Mouse (Mus musculus) heart, embryonic 14.5 days (tissue): Measurements from ENCODE around the gene Ocrl. TPM values are rescaled to one million over a fixed set of nuclear protein-coding genes. Genes with fewer than 3 reads are reported as not detected.

Experiments
- ATAC-seq: fragments of 200-750 bp; cut with Nextera tagmentation; 2 replicates; pipeline ENCODE4 v1.8.0; 2017; ENCODE audit warnings: low read depth, moderate TSS enrichment; ENCODE audit not compliant: insufficient number of reproducible peaks, insufficient read depth, low FRiP score
- H3K27ac ChIP-seq, 2 experiments: fragments of 200-500 bp in 1 of 2; fragments of 300-500 bp in 1 of 2; sonication (generic) in 1 of 2; replicated peaks in 1 of 2; 2 replicates each; pipeline ENCODE4 v1.5.1; 2012 to 2014; ENCODE audit warnings: low read depth in 2 of 2, low read length in 2 of 2, control low read depth in 1 of 2, mild to moderate bottlenecking in 1 of 2, mixed read lengths in 1 of 2; ENCODE audit not compliant: control insufficient read depth in 1 of 2, insufficient read depth in 1 of 2
- H3K27me3 ChIP-seq: fragments of 300-500 bp; sonication (generic); 2 replicates; pipeline ENCODE4 v1.6.1; 2014; ENCODE audit warnings: mild to moderate bottlenecking, low read length, control low read depth; ENCODE audit not compliant: control insufficient read depth, insufficient read depth
- H3K36me3 ChIP-seq: fragments of 300-500 bp; sonication (generic); 2 replicates; pipeline ENCODE4 v1.6.1; 2014; ENCODE audit warnings: mild to moderate bottlenecking, control low read depth, low read length, mixed read lengths; ENCODE audit not compliant: control insufficient read depth, insufficient read depth
- H3K4me1 ChIP-seq, 2 experiments: fragments of 200-500 bp in 1 of 2; fragments of 300-500 bp in 1 of 2; sonication (generic) in 1 of 2; 2 replicates each; pipeline ENCODE4 v1.6.1; 2012 to 2014; ENCODE audit warnings: low read length in 2 of 2, control low read depth in 1 of 2, mixed read lengths in 1 of 2; ENCODE audit not compliant: control insufficient read depth in 2 of 2, insufficient read depth in 2 of 2
- H3K4me2 ChIP-seq: fragments of 300-500 bp; sonication (generic); 2 replicates; pipeline ENCODE4 v1.6.1; 2014; ENCODE audit warnings: mild to moderate bottlenecking, low read length
- H3K4me3 ChIP-seq, 2 experiments: fragments of 200-500 bp in 1 of 2; fragments of 300-500 bp in 1 of 2; sonication (generic) in 1 of 2; 2 replicates each; pipeline ENCODE4 v1.5.1; 2012 to 2014; ENCODE audit warnings: low read length in 2 of 2, mild to moderate bottlenecking in 2 of 2, control low read depth in 1 of 2, low read depth in 1 of 2, moderate library complexity in 1 of 2; ENCODE audit not compliant: control insufficient read depth in 1 of 2, insufficient read depth in 1 of 2
- H3K9ac ChIP-seq: fragments of 300-500 bp; sonication (generic); 2 replicates; pipeline ENCODE4 v1.6.1; 2014; ENCODE audit warnings: mild to moderate bottlenecking, low read length
- H3K9me3 ChIP-seq: fragments of 300-500 bp; sonication (generic); 2 replicates; pipeline ENCODE4 v1.6.1; 2016; ENCODE audit warnings: low read length, control low read depth; ENCODE audit not compliant: control insufficient read depth
- WGBS: fragments of 180-500 bp; shearing (Covaris S2); extraction: QIAGEN DNeasy Blood & Tissue Kit; methylation state at CpG from one replicate; pipeline ENCODE4 v1.1.7; 2014; 5-methylcytosine and 5-hydroxymethylcytosine counted together
- polyA plus RNA-seq: library from polyadenylated mRNA; unstranded; fragments of >200 nt; fragmentation: Nextera tagmentation; extraction: Ambion mirVana; gene quantifications from 2 replicates; pipeline ENCODE4 v1.2.1, GENCODE M21; 2014

The Ocrl gene
- polyA plus RNA-seq, 1 experiment from 2014 or later = 16.1 TPM

- peak overlapping the region; percentile 59 for H3K4me2 ChIP-seq
- no peaks in the 10 kb centered on the region for H3K9me3 ChIP-seq
- H3K27me3 ChIP-seq = no peaks in the 10 kb centered on the region
- 0 out of 4 replicates have a peak, but pooled peaks cover 0 to 4% of the 10 kb centered on the region in 2 experiments for H3K4me1 ChIP-seq
- 0 out of 2 replicates have a peak, but pooled peaks cover 5% of the 10 kb centered on the region for H3K36me3 ChIP-seq
- H3K9ac ChIP-seq = peak overlapping the region; percentile 81
- H3K4me3 ChIP-seq = peak overlapping the region; percentile 62 to 69
- ATAC-seq = no peak
- no peak overlapping the region for H3K27ac ChIP-seq
- 20% methylated on average over 8 of the region's 8 CpGs for WGBS
Measured at GRCm38 (mm10) chrX:47912904-47913542, 836 bp downstream of the Ocrl start.

DNA sequence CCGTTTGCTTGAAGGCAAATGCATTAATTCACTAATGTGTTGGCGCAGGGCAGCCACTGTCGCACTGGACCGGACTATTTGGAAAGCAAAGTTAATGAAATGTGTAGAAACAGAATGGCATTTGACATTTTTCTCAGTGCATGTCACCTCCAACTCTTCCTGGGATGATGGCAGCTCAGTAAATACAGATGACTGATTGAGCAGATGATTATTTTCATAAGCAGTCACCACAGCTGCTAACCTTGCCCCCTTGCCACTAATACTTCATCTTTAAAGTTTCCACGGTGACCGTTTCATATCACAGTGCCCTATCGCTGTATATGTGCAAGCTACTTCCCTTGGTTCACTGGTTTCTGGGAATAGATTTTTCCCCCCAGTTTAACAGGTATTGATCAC, 1.4 kb downstream of the Ocrl start:
- H3K27me3 ChIP-seq = no peaks in the 10 kb centered on the region
- H3K36me3 ChIP-seq = 0 out of 2 replicates have a peak, but pooled peaks cover 5% of the 10 kb centered on the region
- ATAC-seq = no peak
- H3K4me2 ChIP-seq = peak overlapping the region; percentile 59
- H3K9ac ChIP-seq = no peak overlapping the region
- H3K4me3 ChIP-seq = no peak overlapping the region
- 0 out of 4 replicates have a peak, but pooled peaks cover 0 to 4% of the 10 kb centered on the region in 2 experiments for H3K4me1 ChIP-seq
- no peak overlapping the region for H3K27ac ChIP-seq
- no peaks in the 10 kb centered on the region for H3K9me3 ChIP-seq
- 79% methylated on average over 7 of the region's 7 CpGs for WGBS

DNA sequence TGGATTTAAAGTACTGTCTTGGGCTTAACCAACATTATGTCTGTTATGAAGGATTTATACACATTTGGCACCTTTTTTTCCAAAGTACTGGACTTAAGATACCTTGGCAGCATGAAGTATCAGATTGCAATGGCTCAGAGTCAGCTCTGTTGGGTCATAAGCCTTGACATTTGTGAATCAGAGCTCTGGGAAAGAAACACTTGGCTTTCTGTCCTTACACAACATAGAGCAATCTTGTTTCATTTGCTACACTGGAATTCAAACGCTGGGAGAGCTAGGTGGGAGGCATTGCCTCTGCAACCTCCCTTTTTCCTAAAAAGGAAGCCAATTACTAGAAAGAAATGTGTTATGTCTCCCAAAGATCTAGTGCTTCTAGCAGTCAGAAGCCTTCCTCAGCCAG, 4.6 kb downstream of the Ocrl start:
- Histone ChIP-seq H3K27me3 (no peaks in the 10 kb centered on the region), H3K9ac (no peak overlapping the region), H3K4me2 (no peak overlapping the region), H3K36me3 (peaks cover 9% of the 10 kb centered on the region; the same call in 1 of the 2 replicates), H3K27ac (no peak overlapping the region), H3K4me3 (no peak overlapping the region), H3K4me1 (0 out of 4 replicates have a peak, but pooled peaks cover 0 to 4% of the 10 kb centered on the region in 2 experiments), H3K9me3 (no peaks in the 10 kb centered on the region)
- no peak for ATAC-seq
- 50% methylated on average over 1 of the region's 1 CpGs for WGBS

GRCm38 (mm10) chrX:47920541-47920940, 8.4 kb downstream of the Ocrl start:
- ATAC-seq = no peak

DNA sequence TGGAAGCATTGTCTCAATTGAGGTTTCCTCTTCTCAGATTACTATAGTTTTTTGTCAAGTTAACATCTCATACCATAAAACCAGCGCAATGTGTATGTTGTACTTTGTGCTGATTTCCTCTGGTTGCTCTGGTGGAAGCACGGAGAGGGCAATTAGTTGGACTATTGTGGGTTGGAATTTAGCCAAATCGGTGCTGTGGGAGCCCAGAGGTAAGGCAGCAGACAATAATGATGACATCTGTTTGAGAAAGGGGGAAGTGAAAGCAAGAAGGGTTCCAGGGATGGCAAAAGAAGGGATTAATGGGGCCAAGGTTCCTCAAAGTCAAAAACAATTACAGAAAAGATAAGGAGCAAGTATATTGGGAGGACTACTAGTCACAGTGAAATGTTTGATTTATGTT, 15.8 kb downstream of the Ocrl start:
- H3K4me2 ChIP-seq = no peak overlapping the region
- peaks cover 16% of the 10 kb centered on the region for H3K36me3 ChIP-seq
- no peaks in the 10 kb centered on the region for H3K9me3 ChIP-seq
- no peak for ATAC-seq
- H3K4me1 ChIP-seq = no peaks in the 10 kb centered on the region
- H3K4me3 ChIP-seq = no peak overlapping the region
- H3K9ac ChIP-seq = no peak overlapping the region
- no peak overlapping the region for H3K27ac ChIP-seq
- H3K27me3 ChIP-seq = no peaks in the 10 kb centered on the region
- 77% methylated on average over 3 of the region's 3 CpGs for WGBS

More at GRCm38 (mm10) chrX:47920541-47920940, 8.4 kb downstream of the Ocrl start:
- Histone ChIP-seq H3K27me3 (no peaks in the 10 kb centered on the region), H3K9me3 (no peaks in the 10 kb centered on the region), H3K9ac (no peak overlapping the region), H3K27ac (no peak overlapping the region), H3K4me3 (no peak overlapping the region), H3K4me1 (no peaks in the 10 kb centered on the region), H3K36me3 (peaks cover 9% of the 10 kb centered on the region; the same call in 1 of the 2 replicates), H3K4me2 (no peak overlapping the region)
- WGBS = 64% methylated on average over 5 of the region's 5 CpGs

- Histone ChIP-seq H3K27ac (no peak overlapping the region), H3K9ac (no peak overlapping the region), H3K9me3 (no peaks in the 10 kb centered on the region), H3K4me2 (no peak overlapping the region), H3K4me3 (no peak overlapping the region), H3K36me3 (peaks cover 30% of the 10 kb centered on the region), H3K4me1 (no peaks in the 10 kb centered on the region), H3K27me3 (no peaks in the 10 kb centered on the region)
- no peak for ATAC-seq
- 49% methylated on average over 3 of the region's 3 CpGs for WGBS
Measured at GRCm38 (mm10) chrX:47930449-47930848, 18.3 kb downstream of the Ocrl start.

GRCm38 (mm10) chrX:47934352-47934751, 22.2 kb downstream of the Ocrl start:
- 80% methylated on average over 11 of the region's 11 CpGs for WGBS
- no peak overlapping the region for H3K27ac ChIP-seq
- peaks cover 39% of the 10 kb centered on the region for H3K36me3 ChIP-seq
- no peak for ATAC-seq
- no peak overlapping the region for H3K4me2 ChIP-seq
- H3K27me3 ChIP-seq = no peaks in the 10 kb centered on the region
- H3K9me3 ChIP-seq = no peaks in the 10 kb centered on the region
- H3K9ac ChIP-seq = no peak overlapping the region
- H3K4me3 ChIP-seq = no peak overlapping the region
- no peaks in the 10 kb centered on the region for H3K4me1 ChIP-seq

DNA sequence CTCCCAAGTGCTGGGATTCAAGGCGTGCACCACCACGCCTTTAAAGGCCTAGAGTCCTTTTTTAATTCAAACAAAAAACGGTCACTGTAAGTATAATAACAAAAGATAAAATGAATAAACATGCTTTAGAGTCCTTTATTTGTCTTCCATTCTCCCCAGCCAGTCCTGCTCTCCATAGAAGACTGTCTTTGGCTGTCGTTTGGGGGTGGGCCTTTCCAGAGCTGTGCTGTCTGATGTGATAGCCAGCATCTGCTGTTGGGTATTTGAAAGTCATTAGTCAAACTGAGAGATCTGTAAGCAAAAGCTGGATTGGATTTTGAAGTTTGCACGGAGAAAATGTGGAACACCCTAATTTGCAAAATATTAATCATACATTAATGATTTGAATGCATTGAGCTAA, 24.7 kb downstream of the Ocrl start:
- H3K4me1 ChIP-seq = no peaks in the 10 kb centered on the region
- no peak overlapping the region for H3K4me3 ChIP-seq
- H3K27me3 ChIP-seq = no peaks in the 10 kb centered on the region
- no peak for ATAC-seq
- no peaks in the 10 kb centered on the region for H3K9me3 ChIP-seq
- H3K4me2 ChIP-seq = no peak overlapping the region
- no peak overlapping the region for H3K27ac ChIP-seq
- peaks cover 30% of the 10 kb centered on the region for H3K36me3 ChIP-seq
- 62% methylated on average over 5 of the region's 5 CpGs for WGBS
- H3K9ac ChIP-seq = no peak overlapping the region
